Mouse (Mus musculus) lung, embryonic 14.5 days (tissue): ENCODE data around the gene Sln. TPM values are rescaled to one million over a fixed set of nuclear protein-coding genes. Genes with fewer than 3 reads are reported as not detected.

Experiments
- ATAC-seq: fragments of 200-750 bp; cut with Nextera tagmentation; 2 replicates; pipeline ENCODE4 v1.8.0; 2017; ENCODE audit warnings: mild to moderate bottlenecking, moderate TSS enrichment, moderate library complexity; ENCODE audit not compliant: insufficient read depth
- DNase-seq: peaks from one replicate; pipeline ENCODE4 v3.0.0-alpha.2; 2015
- H3K27ac ChIP-seq: fragments of 300-500 bp; sonication (generic); 2 replicates; pipeline ENCODE4 v1.5.1; 2014; ENCODE audit warnings: low read depth, mild to moderate bottlenecking, moderate library complexity
- H3K27me3 ChIP-seq: fragments of 300-500 bp; sonication (generic); 2 replicates; pipeline ENCODE4 v1.6.1; 2014; ENCODE audit warnings: low read length, control low read depth; ENCODE audit not compliant: insufficient read depth
- H3K36me3 ChIP-seq: fragments of 300-500 bp; sonication (generic); 2 replicates; pipeline ENCODE4 v1.6.1; 2014; ENCODE audit warnings: control low read depth; ENCODE audit not compliant: insufficient read depth
- H3K4me1 ChIP-seq: fragments of 300-500 bp; sonication (generic); 2 replicates; pipeline ENCODE4 v1.6.1; 2014; ENCODE audit warnings: antibody characterized with exemption, control low read depth; ENCODE audit not compliant: insufficient read depth
- H3K4me2 ChIP-seq: fragments of 300-500 bp; sonication (generic); 2 replicates; pipeline ENCODE4 v1.6.1; 2014; ENCODE audit warnings: mild to moderate bottlenecking
- H3K4me3 ChIP-seq: fragments of 300-500 bp; sonication (generic); 2 replicates; pipeline ENCODE4 v1.5.1; 2014; ENCODE audit warnings: low read depth, low read length
- H3K9ac ChIP-seq: fragments of 300-500 bp; sonication (generic); 2 replicates; pipeline ENCODE4 v1.6.1; 2014
- H3K9me3 ChIP-seq: fragments of 300-500 bp; sonication (generic); 2 replicates; pipeline ENCODE4 v1.6.1; 2016; ENCODE audit warnings: low read depth, low read length, control low read depth
- CTCF ChIP-seq: IDR thresholded peaks from 2 replicates; pipeline ENCODE4 v1.5.1; 2016; ENCODE audit warnings: antibody characterized with exemption, low read depth
- WGBS: fragments of 180-500 bp; shearing (Covaris S2); extraction: QIAGEN DNeasy Blood & Tissue Kit; methylation state at CpG from one replicate; pipeline ENCODE4 v1.1.7; 2014; 5-methylcytosine and 5-hydroxymethylcytosine counted together
- polyA plus RNA-seq: library from polyadenylated mRNA; unstranded; fragments of >200 nt; fragmentation: Nextera tagmentation; extraction: Ambion mirVana; gene quantifications from 2 replicates; pipeline ENCODE4 v1.2.1, GENCODE M21; 2014

Sln gene
- polyA plus RNA-seq, 1 experiment from 2014 or later, result 0.13 TPM

GRCm38 (mm10) chr9:53857864-53858263 is 7.9 kb downstream of the Sln start:
- Histone ChIP-seq H3K36me3 (no peaks in the 10 kb centered on the region), H3K9ac (no peak overlapping the region), H3K27ac (no peak overlapping the region), H3K4me1 (no peaks in the 10 kb centered on the region), H3K27me3 (no peaks in the 10 kb centered on the region), H3K4me2 (no peak overlapping the region), H3K4me3 (no peak overlapping the region), H3K9me3 (no peaks in the 10 kb centered on the region)
- WGBS, result 43% methylated on average over 5 of the region's 5 CpGs
- DNase-seq, result no peak
- no peak for ATAC-seq
- TF ChIP-seq CTCF, result no peak

- no peak for TF ChIP-seq CTCF
- no peak overlapping the region for H3K9ac ChIP-seq
- H3K4me2 ChIP-seq, result no peak overlapping the region
- no peak overlapping the region for H3K27ac ChIP-seq
- 82% methylated on average over 8 of the region's 8 CpGs for WGBS
- H3K4me1 ChIP-seq, result no peaks in the 10 kb centered on the region
- DNase-seq (no peak), ATAC-seq (no peak)
- H3K4me3 ChIP-seq, result no peak overlapping the region
- no peaks in the 10 kb centered on the region for H3K27me3 ChIP-seq
- H3K36me3 ChIP-seq, result no peaks in the 10 kb centered on the region
- no peaks in the 10 kb centered on the region for H3K9me3 ChIP-seq
Observed at GRCm38 (mm10) chr9:53873239-53873638, 23.3 kb downstream of the Sln start.

GRCm38 (mm10) chr9:53877423-53877822 is 27.5 kb downstream of the Sln start:
- H3K27me3 ChIP-seq, result no peaks in the 10 kb centered on the region
- H3K4me2 ChIP-seq, result no peak overlapping the region
- no peak for TF ChIP-seq CTCF
- no peaks in the 10 kb centered on the region for H3K4me1 ChIP-seq
- WGBS, result 34% methylated on average over 2 of the region's 2 CpGs
- no peak overlapping the region for H3K4me3 ChIP-seq
- ATAC-seq (no peak), DNase-seq (peak; percentile 20)
- H3K27ac ChIP-seq, result no peak overlapping the region
- H3K9ac ChIP-seq, result no peak overlapping the region
- H3K36me3 ChIP-seq, result no peaks in the 10 kb centered on the region
- no peaks in the 10 kb centered on the region for H3K9me3 ChIP-seq

- H3K4me3 ChIP-seq, result no peak overlapping the region
- no peak for TF ChIP-seq CTCF
- no peaks in the 10 kb centered on the region for H3K4me1 ChIP-seq
- DNase-seq, result no peak
- no peak overlapping the region for H3K27ac ChIP-seq
- H3K27me3 ChIP-seq, result no peaks in the 10 kb centered on the region
- no peak overlapping the region for H3K4me2 ChIP-seq
- H3K9ac ChIP-seq, result no peak overlapping the region
- no peaks in the 10 kb centered on the region for H3K36me3 ChIP-seq
- WGBS, result 91% methylated on average over 23 of the region's 23 CpGs
- no peaks in the 10 kb centered on the region for H3K9me3 ChIP-seq
- no peak for ATAC-seq
Observed at GRCm38 (mm10) chr9:53883588-53884280, 33.8 kb downstream of the Sln start.

GRCm38 (mm10) chr9:53890075-53890474 is 40.1 kb downstream of the Sln start:
- DNase-seq (peak; percentile 74), ATAC-seq (no peak)
- no peaks in the 10 kb centered on the region for H3K9me3 ChIP-seq
- no peak overlapping the region for H3K4me2 ChIP-seq
- H3K4me1 ChIP-seq, result no peaks in the 10 kb centered on the region
- 0% methylated on average over 1 of the region's 1 CpGs for WGBS
- H3K27me3 ChIP-seq, result no peaks in the 10 kb centered on the region
- no peak overlapping the region for H3K4me3 ChIP-seq
- peak; percentile 66 for TF ChIP-seq CTCF
- H3K36me3 ChIP-seq, result no peaks in the 10 kb centered on the region
- no peak overlapping the region for H3K27ac ChIP-seq
- H3K9ac ChIP-seq, result no peak overlapping the region

- WGBS, result 66% methylated on average over 7 of the region's 7 CpGs
- no peak for DNase-seq
- Histone ChIP-seq H3K9ac (no peak overlapping the region), H3K4me3 (no peak overlapping the region), H3K4me2 (no peak overlapping the region), H3K36me3 (no peaks in the 10 kb centered on the region), H3K27ac (no peak overlapping the region), H3K9me3 (no peaks in the 10 kb centered on the region), H3K4me1 (no peaks in the 10 kb centered on the region), H3K27me3 (no peaks in the 10 kb centered on the region)
- TF ChIP-seq CTCF, result no peak
- ATAC-seq, result no peak
Observed at GRCm38 (mm10) chr9:53895827-53896226, 45.9 kb downstream of the Sln start.

GRCm38 (mm10) chr9:53899836-53900235 is 49.9 kb downstream of the Sln start:
- Histone ChIP-seq H3K9ac (no peak overlapping the region), H3K4me3 (no peak overlapping the region), H3K27me3 (no peaks in the 10 kb centered on the region), H3K4me2 (no peak overlapping the region), H3K27ac (no peak overlapping the region), H3K36me3 (no peaks in the 10 kb centered on the region), H3K4me1 (no peaks in the 10 kb centered on the region), H3K9me3 (no peaks in the 10 kb centered on the region)
- DNase-seq (no peak), ATAC-seq (no peak)
- TF ChIP-seq CTCF, result no peak
- 83% methylated on average over 6 of the region's 6 CpGs for WGBS
